15 mouse cellular contexts compared by ENCODE assay signal in the genomic region with DNA sequence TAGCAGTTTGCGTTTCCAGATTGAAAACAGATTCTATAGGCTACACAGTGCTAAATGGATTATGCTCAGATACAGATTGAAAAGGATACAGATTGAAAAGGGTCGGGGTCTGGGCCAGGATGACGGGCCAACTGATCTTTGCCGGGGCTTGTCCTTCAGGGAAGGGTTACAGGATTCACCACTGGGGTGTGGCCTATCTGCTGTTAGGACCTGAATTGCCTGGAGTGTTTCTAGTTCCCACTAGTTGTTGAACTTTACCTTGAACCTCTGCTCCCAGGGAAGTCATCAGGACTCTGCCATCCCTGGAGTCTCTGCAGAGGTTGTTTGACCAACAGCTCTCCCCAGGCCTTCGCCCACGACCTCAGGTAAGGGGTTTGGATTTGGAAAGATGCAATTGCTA.
"Had no signal": no experiment of that assay in that cellular context is flagged by ENCODE, and none has a peak within 500 bp of the region (broad histone marks: within the 10 kb centered on the region; RNA-seq: fewer than 3 reads in every experiment).

No protein-coding gene starts in this region.

- H3K9ac ChIP-seq: lung, embryonic 15.5 days; midbrain, embryonic 13.5 days; midbrain, embryonic 15.5 days; neural tube, embryonic 12.5 days; stomach, embryonic 15.5 days had no signal

- H3K27ac ChIP-seq: lung, embryonic 15.5 days; macrophage; midbrain, embryonic 13.5 days; midbrain, embryonic 15.5 days; neural tube, embryonic 12.5 days; stomach, embryonic 15.5 days; stomach, postnatal 0 days had no signal

- H3K4me3 ChIP-seq: lung, embryonic 15.5 days; megakaryocyte, embryonic 14.5 days; midbrain, embryonic 13.5 days; midbrain, embryonic 15.5 days; neural tube, embryonic 12.5 days; stomach, embryonic 15.5 days had no signal

- H3K27me3 ChIP-seq: lung, embryonic 15.5 days; megakaryocyte, embryonic 14.5 days; midbrain, embryonic 13.5 days; midbrain, embryonic 15.5 days; neural tube, embryonic 12.5 days; stomach, embryonic 15.5 days had no signal

- H3K9me3 ChIP-seq: lung, embryonic 15.5 days; megakaryocyte, embryonic 14.5 days; midbrain, embryonic 13.5 days; midbrain, embryonic 15.5 days; neural tube, embryonic 12.5 days; stomach, embryonic 15.5 days had no signal

- H3K4me1 ChIP-seq: lung, embryonic 15.5 days; midbrain, embryonic 13.5 days; midbrain, embryonic 15.5 days; stomach, embryonic 15.5 days had no signal

- H3K36me3 ChIP-seq: lung, embryonic 15.5 days; midbrain, embryonic 13.5 days; midbrain, embryonic 15.5 days; neural tube, embryonic 12.5 days; stomach, embryonic 15.5 days had no signal

- DNase-seq: lung, adult 2 months; lung, postnatal 14 days; lung, postnatal 36 days; right cerebral cortex, postnatal 14 days; thymus, adult 2 months; thymus, postnatal 25 days; thymus, postnatal 4 days had no signal
